Mouse (Mus musculus) adrenal gland, adult 2 months (tissue): ENCODE measurements around the gene Stam2. TPM values are rescaled to one million over a fixed set of nuclear protein-coding genes. Genes with fewer than 3 reads are reported as not detected.
A peak's percentile ranks its signal among the peaks of the same experiment; 100 is the strongest.

Source experiments
- DNase-seq: peaks from one replicate; pipeline ENCODE4 v3.0.0; 2021
- long read RNA-seq: library from polyadenylated mRNA; stranded (forward); transcript quantifications from one replicate; pipeline ENCODE4 v2.0.0, GENCODE M21; 2021
- polyA plus RNA-seq: library from polyadenylated mRNA; depleted of rRNA; stranded (reverse); fragments of >200 nt; gene quantifications from 2 replicates; pipeline ENCODE4 v1.2.3, GENCODE M21; 2012; rRNA removed
- total RNA-seq, 2 experiments: library from RNA; stranded (reverse); gene quantifications; 2 replicates each; pipeline ENCODE4 v1.2.3; 2021

Gene Stam2
- total RNA-seq = 10 to 100 TPM; 33.2 to 33.8 TPM
- polyA plus RNA-seq = 7.0 and 7.6 TPM in 2 replicates
- long read RNA-seq, full-length matches to known transcripts = 8 of 9 reads
- long read RNA-seq, partial matches to known transcripts = 0 of 9 reads
- long read RNA-seq, other reads (novel, unspliced or antisense) = 1 of 9 reads

DNA sequence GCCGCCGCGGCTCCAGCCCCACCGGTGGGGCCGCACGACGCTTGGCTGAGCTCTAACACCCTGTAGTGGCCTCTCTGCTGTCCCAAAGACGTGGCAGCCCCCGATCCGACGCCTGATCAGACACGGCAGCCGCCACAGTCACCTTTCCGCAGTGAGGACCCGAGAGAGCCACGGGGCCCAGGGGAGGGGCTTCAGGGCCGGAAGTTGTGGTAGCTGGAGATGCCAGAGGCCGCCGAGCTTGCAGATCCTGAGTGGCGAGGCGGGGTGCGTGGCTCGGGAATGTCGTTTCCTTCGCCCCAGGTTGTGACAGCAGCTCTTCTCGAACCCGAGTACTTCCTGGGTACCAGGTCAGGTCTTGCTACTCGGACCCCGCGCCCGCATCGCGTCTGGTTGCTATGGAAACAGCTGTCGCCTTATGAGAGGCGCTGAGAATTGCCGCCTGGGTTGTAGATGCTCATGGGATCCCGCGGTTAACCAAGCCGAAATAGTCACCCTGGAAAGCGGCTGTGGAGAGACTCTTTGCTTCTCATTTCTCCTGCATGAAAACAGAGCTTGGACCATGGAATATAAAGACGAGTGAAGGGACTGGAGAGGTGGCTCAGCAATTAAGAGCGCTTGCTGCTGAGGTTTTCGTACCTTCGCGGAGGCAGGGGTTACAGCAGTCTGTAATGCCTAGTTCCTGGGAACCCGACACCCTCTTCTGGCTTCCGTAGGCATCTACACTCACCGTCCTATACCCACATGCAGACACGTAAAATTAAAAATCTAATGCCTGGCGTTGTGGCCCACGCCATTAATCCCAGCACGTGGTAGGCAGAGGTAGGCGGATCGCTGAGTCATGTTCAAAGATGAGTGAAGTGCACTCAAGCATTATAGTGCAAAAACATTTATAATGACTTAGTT is at the start of gene Stam2:
Stam2 (minus strand) TSS at position 26 of the 903 bp plus-strand sequence.
- DNase-seq = peak; percentile 94

DNA sequence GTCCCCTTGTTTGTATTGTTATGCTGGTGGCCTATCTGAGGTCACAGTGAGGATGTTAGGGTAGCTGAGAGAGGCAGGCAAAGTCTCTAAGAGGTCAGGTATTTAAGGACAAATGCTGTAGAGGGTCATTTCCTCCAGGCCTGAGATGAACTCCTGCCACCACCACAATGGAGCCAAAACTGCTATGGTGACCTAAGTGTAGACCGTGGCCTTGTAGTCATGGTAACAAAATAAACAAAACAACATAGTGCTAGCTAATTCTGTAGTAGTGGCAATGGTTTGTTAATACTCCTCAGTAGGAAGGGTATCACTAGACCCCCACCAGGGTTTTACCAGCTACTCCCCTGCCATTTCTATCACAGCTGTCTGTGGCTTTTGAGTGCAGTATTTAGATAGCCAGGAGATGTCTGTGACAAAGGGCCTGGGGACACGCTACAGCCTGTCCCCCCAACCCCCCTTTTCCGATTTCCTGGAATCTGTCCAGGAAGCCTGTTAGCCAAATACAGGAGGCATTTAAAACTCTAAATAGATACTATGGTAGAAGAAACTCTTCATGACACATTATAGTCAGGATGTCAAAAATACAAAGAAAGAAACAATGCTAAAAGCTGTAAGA is 43.1 kb upstream of the Stam2 start:
- DNase-seq = no peak

DNA sequence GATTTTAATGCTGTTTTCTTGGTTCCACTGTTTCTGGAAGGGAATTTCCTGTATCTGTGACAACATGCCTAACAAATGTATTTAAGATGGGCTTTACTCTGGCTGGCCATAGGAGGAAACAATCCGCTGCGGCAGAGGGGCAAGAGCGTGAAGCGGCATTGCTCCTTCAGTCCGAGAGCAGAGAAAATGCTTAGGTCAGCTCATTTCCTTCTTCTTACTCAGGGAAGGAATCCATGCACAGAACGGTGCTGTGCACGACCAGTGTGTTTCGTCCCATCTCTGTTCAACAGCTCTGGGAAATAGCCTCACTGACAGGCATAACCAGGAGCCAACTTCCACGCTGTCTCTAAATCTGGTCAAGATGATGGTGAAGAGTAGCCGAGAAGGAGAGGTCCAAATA is 37.9 kb upstream of the Stam2 start:
- DNase-seq = no peak

DNA sequence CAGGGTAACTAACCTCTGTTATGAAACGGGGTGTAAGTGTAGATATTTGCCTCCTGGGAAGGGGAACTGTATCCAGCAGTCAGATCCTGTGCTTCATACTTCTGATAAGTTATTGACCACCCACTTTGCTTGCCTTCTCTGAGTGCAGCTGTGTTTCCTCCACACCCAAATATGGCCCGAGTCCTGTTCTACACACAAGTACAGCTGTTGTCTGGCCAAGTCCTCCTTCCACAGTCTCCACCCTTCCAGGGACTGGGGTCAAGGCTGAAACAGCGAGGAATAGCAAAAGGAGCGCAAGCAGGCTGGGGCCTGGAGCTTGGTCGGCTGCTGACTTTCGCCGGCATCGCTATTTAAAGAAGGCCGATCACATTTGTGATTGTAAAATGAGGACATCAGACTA is 37.3 kb upstream of the Stam2 start:
- DNase-seq = peak; percentile 4

DNA sequence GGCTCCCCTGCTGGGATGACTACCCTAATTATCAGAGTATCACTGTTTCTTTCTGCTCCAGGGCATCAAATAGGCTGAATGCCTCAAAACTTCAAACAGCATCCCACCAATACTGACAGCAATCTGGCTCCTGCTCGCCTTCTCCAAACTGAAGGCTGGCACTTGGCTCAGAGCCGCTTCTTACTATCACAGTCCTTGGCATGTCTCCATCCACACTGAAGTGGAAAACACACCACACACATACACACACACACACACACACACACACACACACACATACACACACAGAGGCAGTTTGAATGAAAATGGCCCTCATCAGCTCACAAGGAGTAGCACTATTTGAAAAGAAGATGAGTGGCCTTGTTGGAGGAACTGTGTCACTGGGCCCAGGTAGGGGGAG is 35.8 kb upstream of the Stam2 start:
- no peak for DNase-seq

DNA sequence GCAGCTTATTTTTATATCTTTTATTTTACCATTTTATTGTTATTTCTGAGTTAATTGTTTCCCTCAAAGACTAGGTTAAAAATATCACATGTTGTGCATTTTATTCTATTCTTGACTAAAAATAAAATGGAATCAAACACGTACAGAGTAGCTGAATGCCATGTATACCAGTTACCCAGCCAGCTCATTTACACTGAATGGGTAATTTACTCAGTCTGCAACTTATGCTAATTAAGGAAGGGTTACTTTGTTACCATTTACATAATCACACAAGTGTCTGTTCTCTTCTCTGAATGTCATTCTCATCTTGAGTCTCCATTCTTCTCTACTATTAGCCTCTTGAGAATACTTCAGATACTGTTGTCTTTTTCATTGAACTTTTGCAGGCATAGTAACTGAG is 32.3 kb upstream of the Stam2 start:
- no peak for DNase-seq

DNA sequence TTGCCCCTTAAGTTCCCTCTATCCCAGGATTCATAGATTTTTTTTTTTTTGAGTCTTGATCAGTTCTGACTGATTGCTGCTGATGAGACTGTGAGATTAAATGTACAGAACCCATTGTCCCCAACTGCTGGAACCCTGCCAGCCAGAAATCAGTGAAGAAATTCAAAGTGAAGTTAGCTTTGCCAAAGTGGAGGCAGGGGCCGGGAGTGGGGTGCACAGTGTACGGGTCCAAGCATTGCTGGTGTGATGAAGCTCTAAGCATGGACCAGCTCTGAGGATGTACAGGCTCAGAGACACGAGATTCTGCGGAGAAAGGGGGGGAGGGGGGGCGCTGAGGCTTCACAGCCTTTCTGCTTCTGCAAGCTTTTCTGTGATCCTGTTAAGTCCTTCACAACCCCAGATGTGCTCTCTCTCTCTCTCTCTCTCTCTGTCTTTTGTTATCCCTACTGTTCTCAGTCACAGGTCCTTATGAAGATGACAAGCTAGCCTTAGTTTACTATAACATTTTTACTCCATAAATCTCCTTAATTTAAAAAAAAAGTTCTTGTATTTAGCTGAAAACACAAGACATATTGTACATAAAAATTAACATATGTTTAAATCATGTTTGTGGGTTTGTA is 30.8 kb upstream of the Stam2 start:
- no peak for DNase-seq

DNA sequence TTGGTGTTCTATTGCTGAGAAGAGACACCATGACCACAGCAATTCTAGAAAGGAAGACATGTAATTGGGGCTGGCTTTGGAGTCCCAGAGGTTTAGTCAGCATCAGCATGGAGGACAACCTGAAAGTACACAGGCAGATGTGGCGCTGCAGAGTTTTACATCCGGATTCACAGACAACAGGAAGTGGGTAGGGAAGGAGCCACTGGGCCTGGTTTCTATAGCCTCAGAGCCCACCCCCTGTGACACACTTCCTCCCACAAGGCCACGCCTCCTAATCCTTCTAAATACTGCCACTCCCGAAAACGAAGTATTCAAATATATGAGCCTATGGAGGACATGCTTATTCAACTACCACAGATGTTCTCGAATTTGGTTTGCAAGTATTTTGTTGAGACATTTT is 23.0 kb upstream of the Stam2 start:
- DNase-seq = no peak

DNA sequence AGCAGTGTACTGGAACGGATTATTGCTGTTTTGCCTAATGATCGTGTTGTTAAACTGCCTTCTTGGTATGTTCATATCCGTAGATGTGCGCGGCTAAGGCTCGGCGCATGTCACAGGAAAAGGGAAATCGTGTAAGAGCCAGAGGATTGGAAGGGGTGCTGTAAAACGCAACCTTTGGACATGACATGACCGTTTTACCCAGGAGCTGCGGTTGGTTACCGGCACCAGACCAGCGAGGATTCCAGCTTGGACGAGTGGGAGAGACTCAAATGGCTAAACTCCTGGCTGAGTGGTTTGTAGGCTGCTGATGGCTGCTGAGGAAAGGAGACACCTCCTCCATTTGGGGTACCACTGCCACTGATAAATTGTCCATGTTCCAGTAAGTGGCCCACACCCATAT is 21.8 kb upstream of the Stam2 start:
- DNase-seq = no peak

DNA sequence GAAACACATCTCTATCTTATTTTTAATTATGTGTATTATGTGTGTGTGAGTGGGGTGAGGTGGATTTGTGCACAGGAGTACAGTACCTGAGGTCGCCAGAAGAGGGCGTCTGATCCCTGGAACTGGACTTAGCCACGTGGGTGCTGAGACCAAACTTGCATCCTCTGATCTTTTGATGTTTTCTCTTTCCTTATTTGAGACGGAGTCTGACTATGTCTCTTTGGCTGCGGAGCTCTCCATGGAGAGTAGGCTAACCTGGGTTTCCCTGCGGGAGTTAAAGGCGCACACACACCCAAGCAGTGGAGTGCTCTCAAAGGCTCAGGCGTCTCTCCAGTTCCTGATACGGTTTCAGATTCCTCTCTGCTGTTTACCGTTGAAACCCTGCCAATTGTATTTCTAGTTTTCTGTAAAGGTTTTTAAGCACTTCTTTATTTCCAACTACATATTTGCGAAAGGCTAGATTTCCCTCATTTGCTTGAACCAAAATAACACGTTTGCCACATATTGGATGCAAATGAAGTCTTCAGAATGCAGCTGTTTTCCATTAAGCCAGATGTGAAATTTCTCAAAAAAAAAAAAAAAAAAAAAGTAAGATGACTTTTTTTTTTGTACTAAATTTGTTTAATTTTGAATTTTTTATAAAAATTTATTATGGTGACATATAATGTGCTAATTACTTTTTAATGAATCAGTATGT is 21.1 kb upstream of the Stam2 start:
- peak; percentile 76 for DNase-seq

DNA sequence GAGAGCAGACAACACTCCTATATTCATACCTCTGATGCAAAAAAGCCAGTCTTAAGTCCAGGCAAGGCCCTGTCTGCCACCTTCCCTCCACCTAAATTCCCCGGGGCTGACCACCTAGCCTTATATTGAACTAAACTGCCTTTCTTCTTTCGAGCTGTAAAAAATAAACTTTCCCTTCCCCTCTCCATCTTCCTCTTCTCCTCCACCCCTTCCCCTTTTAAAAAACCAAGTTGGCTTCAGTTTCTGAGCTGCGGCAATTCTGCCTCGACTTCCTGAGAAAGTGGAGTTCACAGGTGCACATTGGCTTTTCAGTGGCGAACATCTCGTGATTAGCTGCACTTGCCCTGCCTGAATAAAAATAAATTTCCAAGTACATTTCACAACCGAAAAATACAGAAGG is 20.4 kb upstream of the Stam2 start:
- no peak for DNase-seq

DNA sequence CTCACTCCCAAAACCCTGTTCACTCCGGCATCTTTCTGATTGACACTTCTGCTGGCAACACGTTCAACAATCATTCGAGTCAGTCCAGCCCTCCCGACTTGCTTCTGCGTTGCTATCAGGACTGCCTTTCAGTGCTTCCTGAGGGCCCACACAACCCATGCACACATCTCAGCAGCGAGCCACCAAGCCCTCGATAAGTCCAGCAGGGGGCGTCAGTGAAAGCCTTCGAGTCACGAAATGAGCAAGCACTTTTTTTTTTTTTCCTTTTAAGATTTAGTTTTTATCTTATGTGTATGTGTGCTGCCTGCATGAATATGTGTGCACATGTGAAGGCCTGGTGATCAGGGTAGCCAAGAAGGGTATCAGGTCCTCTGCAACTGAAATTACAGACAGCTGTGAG is 16.5 kb upstream of the Stam2 start:
- peak; percentile 33 for DNase-seq

DNA sequence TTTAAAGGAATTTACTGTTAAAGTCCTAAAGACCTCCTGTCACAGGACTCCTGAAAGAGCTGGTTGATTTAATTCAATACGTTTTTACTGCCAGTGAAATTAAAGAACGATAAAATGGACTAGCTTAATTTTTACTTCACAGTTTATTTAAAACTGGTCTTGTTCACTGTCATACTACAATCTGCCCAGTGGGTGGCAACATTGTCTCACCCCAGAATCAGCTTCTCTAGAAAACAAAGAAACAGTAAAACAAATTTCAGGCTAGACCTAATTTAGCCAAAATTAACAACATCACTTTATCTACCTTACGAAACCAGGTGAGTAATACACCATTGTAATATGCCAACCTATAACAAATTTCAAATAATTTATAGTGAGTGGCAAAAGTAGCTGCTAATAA is 14.6 kb upstream of the Stam2 start:
- no peak for DNase-seq

DNA sequence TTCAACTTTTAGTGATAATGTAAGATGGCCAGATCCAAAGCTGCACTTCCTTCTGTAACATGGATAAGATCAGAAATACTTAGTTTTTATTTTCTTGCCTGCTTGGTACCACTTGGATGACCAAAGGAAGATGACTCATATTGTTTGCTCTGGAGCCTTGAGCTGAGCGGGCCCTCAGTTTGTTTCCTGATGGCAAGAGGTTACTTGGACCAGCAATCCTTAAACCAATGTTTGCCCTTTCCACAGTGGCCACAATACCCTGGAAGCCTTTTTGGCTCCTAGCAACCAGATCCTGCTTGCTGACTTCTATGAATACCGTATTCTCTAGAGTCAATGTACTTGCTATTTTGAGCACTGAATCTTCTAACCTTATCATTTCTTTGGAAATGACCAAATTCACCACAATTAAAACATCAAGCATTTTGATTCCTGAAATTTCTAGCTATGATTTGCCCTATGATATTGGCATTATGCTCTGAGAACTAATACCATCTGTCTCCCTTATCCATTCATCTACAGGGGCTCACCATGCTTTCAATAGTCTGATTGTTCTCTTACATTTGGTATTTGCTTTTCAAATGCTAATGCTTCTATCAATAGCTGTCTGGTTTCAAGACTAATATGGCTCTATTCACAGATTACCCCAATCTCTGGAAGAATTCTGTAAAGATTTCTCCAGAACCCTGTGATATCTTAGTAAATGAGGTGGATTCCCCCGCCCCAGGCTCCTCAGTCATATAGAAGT is 11.7 kb upstream of the Stam2 start:
- DNase-seq = no peak

DNA sequence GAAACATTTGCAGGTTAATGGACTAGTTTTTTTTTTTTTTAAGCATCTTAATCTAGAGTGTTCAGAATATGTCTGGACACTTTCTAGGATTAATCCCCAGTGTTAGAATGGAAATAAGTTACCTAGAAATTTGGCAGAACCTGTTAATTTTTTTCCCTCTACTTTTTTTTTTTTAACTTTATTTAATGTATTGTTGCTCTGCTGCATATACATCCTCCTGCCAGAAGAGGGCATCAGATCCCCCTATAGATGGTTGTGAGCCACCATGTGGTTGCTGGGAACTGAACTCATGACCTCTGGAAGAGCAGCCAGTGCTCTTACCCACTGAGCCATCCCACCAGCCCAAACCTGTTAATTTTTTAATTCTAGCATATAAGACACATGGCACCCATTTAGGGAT is 2.0 kb upstream of the Stam2 start:
- no peak for DNase-seq

DNA sequence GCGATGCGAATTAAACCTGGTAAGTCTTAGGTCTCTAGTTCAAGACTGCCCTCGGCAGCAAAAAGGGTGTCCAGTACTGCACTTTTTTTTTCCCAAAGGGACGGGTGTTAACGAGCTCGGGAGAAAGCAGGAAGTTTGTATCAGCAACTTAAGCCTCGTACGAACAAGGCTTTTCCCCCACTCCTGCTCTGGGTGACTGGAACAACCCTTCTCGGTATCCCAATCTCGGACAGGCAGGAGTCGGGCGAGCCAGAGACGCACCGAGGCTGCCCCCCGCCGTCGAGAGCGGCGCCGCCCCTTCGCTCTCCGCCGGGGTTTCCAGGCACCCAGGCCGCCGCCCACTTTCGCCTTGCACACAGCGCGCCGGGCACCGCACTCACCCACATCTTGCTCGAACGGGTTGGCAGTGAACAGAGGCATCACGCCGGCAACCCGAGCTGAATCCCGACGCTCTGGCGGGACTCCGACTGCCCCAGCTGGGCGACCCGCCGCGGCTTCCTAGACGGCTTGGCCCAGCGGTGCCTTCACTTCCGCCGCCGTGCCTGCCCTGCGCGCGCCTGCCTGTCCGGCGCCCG is 313 bp downstream of the Stam2 start:
- DNase-seq = no peak

DNA sequence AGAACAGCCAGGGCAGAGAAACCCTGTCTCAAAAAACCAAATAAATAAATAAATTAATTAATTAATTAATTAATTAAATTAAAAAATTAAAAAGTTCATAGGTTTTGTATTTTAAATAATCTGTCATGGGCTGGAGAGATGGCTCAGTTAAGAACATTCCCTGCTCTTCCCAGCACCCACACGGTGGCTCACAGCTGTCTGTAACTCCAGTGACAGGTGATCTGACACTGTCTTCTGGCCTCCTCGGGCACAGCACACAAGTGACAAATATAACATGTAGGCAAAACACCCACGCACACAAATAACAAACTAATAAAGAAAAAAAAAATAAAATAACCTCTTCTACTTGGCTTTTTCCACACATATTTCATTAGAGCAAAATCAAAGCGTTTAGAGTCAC is 1.5 kb downstream of the Stam2 start:
- DNase-seq = no peak

DNA sequence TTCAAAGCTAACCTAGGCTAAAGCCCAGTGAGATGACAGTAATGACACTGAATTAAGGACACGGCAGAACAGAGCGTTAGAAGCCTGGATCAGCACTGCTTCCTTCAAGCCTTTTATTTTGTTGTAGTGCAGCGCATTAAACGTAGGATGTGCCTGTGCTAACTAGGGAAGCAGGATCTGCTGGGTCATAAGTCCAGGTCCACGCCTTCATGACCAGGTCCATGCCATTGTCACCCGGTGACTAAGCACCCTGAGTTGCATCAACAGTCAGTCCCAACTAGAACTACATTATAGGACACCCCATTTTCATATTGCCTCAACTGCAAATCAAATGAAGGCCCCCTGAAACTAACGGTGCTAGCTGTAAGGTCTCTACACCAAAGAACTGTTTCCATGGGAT is 7.6 kb downstream of the Stam2 start:
- no peak for DNase-seq

DNA sequence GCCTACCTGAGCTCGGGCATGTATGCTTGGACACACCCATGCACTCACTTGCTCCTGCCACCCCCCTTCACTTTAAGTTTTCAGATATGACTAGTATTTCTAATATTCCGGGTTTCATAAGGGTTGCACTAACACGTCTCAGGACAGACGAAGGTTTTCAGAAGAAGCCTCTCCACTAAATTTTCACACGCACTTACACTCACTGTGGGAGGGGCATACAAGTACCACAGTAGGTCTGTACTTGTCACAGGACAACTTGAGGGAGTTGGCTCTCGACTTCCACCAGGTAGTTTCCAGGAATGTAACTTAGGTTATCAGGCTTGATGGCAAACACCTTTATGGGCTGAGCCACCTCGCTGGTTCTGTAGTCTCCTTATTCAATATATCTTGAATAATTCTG is 8.4 kb downstream of the Stam2 start:
- no peak for DNase-seq

DNA sequence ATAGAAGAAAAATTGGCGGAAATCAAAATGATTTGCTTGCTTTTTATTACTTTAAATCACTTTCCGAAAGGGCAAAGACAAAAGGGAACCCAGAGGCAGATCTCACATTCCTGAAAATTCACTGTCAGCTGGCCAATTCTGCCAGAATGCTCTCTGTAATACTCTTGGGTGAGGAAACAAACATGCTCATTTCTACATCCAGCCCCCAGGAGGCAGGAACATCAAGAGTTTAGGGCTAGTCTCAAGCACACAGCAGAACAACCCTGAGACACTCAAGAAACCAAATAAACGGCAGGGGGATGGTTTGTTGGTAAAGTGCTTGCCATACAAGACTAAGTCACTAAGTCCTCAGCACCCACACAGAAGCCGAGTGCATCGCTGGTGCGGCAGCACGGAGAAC is 9.5 kb downstream of the Stam2 start:
- DNase-seq = no peak

DNA sequence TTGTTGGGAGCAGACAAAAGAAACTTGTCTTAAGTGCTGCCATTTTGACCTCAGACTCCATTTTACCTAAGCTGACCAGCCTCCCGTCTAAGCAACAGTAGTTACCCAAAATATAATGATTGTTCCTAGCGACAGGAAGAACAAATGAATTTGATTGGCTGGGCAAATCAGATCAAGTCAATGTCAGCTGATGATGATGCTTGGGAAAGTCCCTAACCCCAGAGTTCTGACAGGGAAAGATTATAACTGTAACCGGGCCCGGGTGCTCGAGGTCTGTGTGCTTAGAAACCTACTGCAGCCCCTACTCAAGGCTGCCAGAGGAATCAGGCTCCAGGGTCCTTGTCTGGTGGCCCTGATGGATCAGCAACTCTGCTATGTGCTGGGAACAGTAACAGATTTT is 10.1 kb downstream of the Stam2 start:
- no peak for DNase-seq
